Comparison of ENCODE assay signal across 29 mouse cellular contexts in the genomic region with DNA sequence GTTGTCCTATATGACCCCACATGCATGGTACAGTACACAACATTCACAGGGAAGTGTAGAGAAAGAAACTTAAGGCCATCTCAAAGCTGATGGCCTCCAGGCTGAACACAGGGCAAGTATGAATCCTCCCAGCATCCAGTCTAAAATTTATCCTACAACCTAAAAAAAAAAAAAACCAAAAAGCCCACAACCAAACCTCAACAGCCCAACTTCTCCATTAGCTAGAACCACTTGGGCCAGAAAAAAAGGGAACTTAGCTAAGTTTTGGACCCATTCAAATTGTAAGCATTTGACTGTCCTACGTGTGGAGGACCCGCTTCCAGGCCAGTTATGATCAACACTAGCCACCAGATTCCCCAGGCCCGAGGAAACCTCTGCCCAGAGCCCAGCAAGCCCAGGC.
"Had no signal": no experiment of that assay in that cellular context is flagged by ENCODE, and none has a peak within 500 bp of the region (broad histone marks: within the 10 kb centered on the region; RNA-seq: fewer than 3 reads in every experiment).

No protein-coding gene starts in this region.

- H3K4me2 ChIP-seq: limb, embryonic 12.5 days; limb, embryonic 13.5 days; limb, embryonic 15.5 days; liver, embryonic 12.5 days; liver, embryonic 13.5 days; liver, embryonic 15.5 days; lung, embryonic 14.5 days; lung, embryonic 15.5 days; midbrain, embryonic 11.5 days; midbrain, embryonic 12.5 days; midbrain, embryonic 13.5 days; midbrain, embryonic 15.5 days had no signal

- DNase-seq: left cerebral cortex, postnatal 4 days; liver; liver, embryonic 13.5 days; liver, postnatal 0 days; lung, adult 18-20 months; lung, adult 2 months; lung, embryonic 14.5 days; lung, postnatal 10 days; lung, postnatal 14 days; lung, postnatal 36 days; lung, postnatal 4 days; midbrain, embryonic 14.5 days had no signal

- H3K27me3 ChIP-seq: limb, embryonic 12.5 days; limb, embryonic 13.5 days; limb, embryonic 15.5 days; liver, embryonic 12.5 days; liver, embryonic 13.5 days; liver, embryonic 15.5 days; lung, embryonic 15.5 days; megakaryocyte, embryonic 14.5 days; midbrain, embryonic 12.5 days; midbrain, embryonic 13.5 days; midbrain, embryonic 15.5 days had no signal

- H3K9me3 ChIP-seq: limb, embryonic 10.5 days; limb, embryonic 12.5 days; limb, embryonic 13.5 days; limb, embryonic 15.5 days; liver, embryonic 12.5 days; liver, embryonic 13.5 days; liver, embryonic 15.5 days; lung, embryonic 15.5 days; megakaryocyte, embryonic 14.5 days; midbrain, embryonic 10.5 days; midbrain, embryonic 12.5 days; midbrain, embryonic 13.5 days; midbrain, embryonic 15.5 days had no signal

- ATAC-seq: liver, embryonic 12.5 days; liver, postnatal 0 days; midbrain, embryonic 13.5 days; midbrain, embryonic 15.5 days; midbrain, embryonic 16.5 days had no signal

- H3K27ac ChIP-seq: limb, embryonic 10.5 days; limb, embryonic 12.5 days; limb, embryonic 13.5 days; limb, embryonic 15.5 days; liver, embryonic 12.5 days; liver, embryonic 13.5 days; liver, embryonic 14.5 days; liver, embryonic 15.5 days; lung, embryonic 15.5 days; macrophage; midbrain, embryonic 10.5 days; midbrain, embryonic 12.5 days; midbrain, embryonic 13.5 days; midbrain, embryonic 15.5 days had no signal

- H3K9ac ChIP-seq: limb, embryonic 12.5 days; limb, embryonic 13.5 days; limb, embryonic 15.5 days; liver, embryonic 12.5 days; liver, embryonic 13.5 days; liver, embryonic 14.5 days; liver, embryonic 15.5 days; liver, postnatal 0 days; lung, embryonic 14.5 days; lung, embryonic 15.5 days; midbrain, embryonic 12.5 days; midbrain, embryonic 13.5 days; midbrain, embryonic 15.5 days had no signal

- H3K4me3 ChIP-seq: limb, embryonic 10.5 days; limb, embryonic 12.5 days; limb, embryonic 13.5 days; limb, embryonic 15.5 days; liver, embryonic 12.5 days; liver, embryonic 13.5 days; liver, embryonic 15.5 days; lung, embryonic 15.5 days; megakaryocyte, embryonic 14.5 days; midbrain, embryonic 10.5 days; midbrain, embryonic 12.5 days; midbrain, embryonic 13.5 days; midbrain, embryonic 15.5 days; myocyte had no signal

- H3K4me1 ChIP-seq: limb, embryonic 10.5 days; limb, embryonic 12.5 days; limb, embryonic 13.5 days; limb, embryonic 15.5 days; liver, embryonic 13.5 days; liver, embryonic 15.5 days; lung, embryonic 15.5 days; midbrain, embryonic 10.5 days; midbrain, embryonic 12.5 days; midbrain, embryonic 13.5 days; midbrain, embryonic 15.5 days had no signal
